Comparison of ENCODE assay signal across 12 mouse cellular contexts in the genomic region with DNA sequence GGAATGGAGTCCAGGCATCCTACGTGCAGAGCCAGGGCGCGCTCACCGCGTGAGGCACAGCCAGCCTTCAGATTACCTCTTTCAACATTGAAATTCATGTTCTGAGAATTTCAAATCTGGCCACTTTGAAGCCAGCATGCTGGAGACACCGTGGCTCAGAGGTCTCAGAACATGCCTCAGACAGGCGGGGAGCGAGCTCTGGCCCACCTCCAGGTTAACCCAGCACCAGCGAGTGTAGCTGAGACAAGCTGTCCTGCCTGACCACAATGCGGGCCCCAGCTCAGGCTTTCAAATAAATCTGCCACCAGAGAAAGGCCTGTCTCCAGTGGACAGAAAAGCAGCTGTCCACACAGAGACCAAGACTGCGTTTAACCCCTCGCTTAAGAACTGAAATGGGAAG.
DNase-seq lines count a peak whose midpoint lies in the region; ATAC-seq and TF ChIP-seq lines count a peak whose summit lies in the region.
"Had no signal": no experiment of that assay in that cellular context is flagged by ENCODE, and none has a peak within 500 bp of the region (broad histone marks: within the 10 kb centered on the region; RNA-seq: fewer than 3 reads in every experiment).

No protein-coding gene starts in this region.

- H3K4me3 ChIP-seq in intestine, embryonic 15.5 days (replicated peaks) = no peak overlapping the region
- H3K4me3 ChIP-seq in intestine, postnatal 0 days (ENCODE audit: low read depth, low read length) = no peak overlapping the region
- no peak overlapping the region for H3K4me3 ChIP-seq in neural tube, embryonic 13.5 days
- H3K4me3 ChIP-seq: liver, embryonic 15.5 days had no signal

- peak; percentile 52 to 57 for DNase-seq in cerebellum, postnatal 36 days
- DNase-seq in cerebellum, adult 9-10 months = no peak
- peak; percentile 57 for DNase-seq in lung, postnatal 10 days
- no peak for DNase-seq in lung, postnatal 25 days (ENCODE audit: low spot score)
- DNase-seq: adrenal gland, adult 8-10 months; kidney, postnatal 25 days had no signal

- no peaks in the 10 kb centered on the region for H3K4me1 ChIP-seq in intestine, embryonic 15.5 days (replicated peaks)
- no peaks in the 10 kb centered on the region for H3K4me1 ChIP-seq in intestine, postnatal 0 days (replicated peaks; ENCODE audit: control insufficient read depth, insufficient read depth, low read length)
- peaks cover 25% of the 10 kb centered on the region for H3K4me1 ChIP-seq in neural tube, embryonic 13.5 days (replicated peaks)
- H3K4me1 ChIP-seq: liver, embryonic 15.5 days had no signal

- H3K9me3 ChIP-seq in intestine, embryonic 15.5 days = no peaks in the 10 kb centered on the region
- H3K9me3 ChIP-seq in intestine, postnatal 0 days (ENCODE audit: control insufficient read depth) = no peaks in the 10 kb centered on the region
- H3K9me3 ChIP-seq in neural tube, embryonic 13.5 days = no peaks in the 10 kb centered on the region
- H3K9me3 ChIP-seq: liver, embryonic 15.5 days had no signal

- H3K9ac ChIP-seq in intestine, embryonic 15.5 days = no peak overlapping the region
- H3K9ac ChIP-seq in intestine, postnatal 0 days (ENCODE audit: low read depth, low read length) = no peak overlapping the region
- H3K9ac ChIP-seq in neural tube, embryonic 13.5 days = no peak overlapping the region
- H3K9ac ChIP-seq: liver, embryonic 15.5 days had no signal

- H3K27me3 ChIP-seq in intestine, embryonic 15.5 days (replicated peaks) = no peaks in the 10 kb centered on the region
- H3K27me3 ChIP-seq in intestine, postnatal 0 days (replicated peaks; ENCODE audit: control insufficient read depth, insufficient read depth, low read length) = no peaks in the 10 kb centered on the region
- H3K27me3 ChIP-seq in neural tube, embryonic 13.5 days = no peaks in the 10 kb centered on the region
- H3K27me3 ChIP-seq: liver, embryonic 15.5 days had no signal

- 0 out of 2 replicates have a peak, but pooled peaks have one; percentile 29 for ATAC-seq in intestine, embryonic 15.5 days
- ATAC-seq in intestine, postnatal 0 days = no peak
- ATAC-seq in neural tube, embryonic 13.5 days (ENCODE audit: low read depth) = no peak
- ATAC-seq in inflammation-experienced regulatory T-cells, adult 6 months = no peak

- no peak overlapping the region for H3K27ac ChIP-seq in intestine, embryonic 15.5 days
- no peak overlapping the region for H3K27ac ChIP-seq in intestine, postnatal 0 days (ENCODE audit: low read depth, low read length)
- peak overlapping the region; percentile 54 for H3K27ac ChIP-seq in neural tube, embryonic 13.5 days (replicated peaks)
- H3K27ac ChIP-seq: liver, embryonic 15.5 days had no signal

- no peak for TF ChIP-seq CTCF in intestine, postnatal 0 days (IDR thresholded peaks at IDR 0.05; ENCODE audit: low read depth)

- no peak overlapping the region for H3K4me2 ChIP-seq in intestine, embryonic 15.5 days (replicated peaks)
- no peak overlapping the region for H3K4me2 ChIP-seq in intestine, postnatal 0 days (replicated peaks; ENCODE audit: low read depth)
- H3K4me2 ChIP-seq in neural tube, embryonic 13.5 days = no peak overlapping the region
- H3K4me2 ChIP-seq: heart, embryonic 11.5 days; liver, embryonic 15.5 days had no signal

- WGBS in intestine, embryonic 15.5 days = 78% methylated on average over 12 of the region's 12 CpGs
- WGBS in intestine, postnatal 0 days = 75% methylated on average over 12 of the region's 12 CpGs
- 57% methylated on average over 12 of the region's 12 CpGs for WGBS in neural tube, embryonic 13.5 days

- H3K36me3 ChIP-seq in intestine, embryonic 15.5 days = peaks cover 10% of the 10 kb centered on the region; the same call in 1 of the 2 replicates
- H3K36me3 ChIP-seq in intestine, postnatal 0 days (ENCODE audit: control insufficient read depth, insufficient read depth) = peaks cover 33% of the 10 kb centered on the region
- H3K36me3 ChIP-seq in neural tube, embryonic 13.5 days = peaks cover 34% of the 10 kb centered on the region

Comparison
In these comparisons a context has a peak if more than half of its experiments do, and no peak if none do; other contexts are left out.
1. DNase-seq: peak in cerebellum, postnatal 36 days (2 of 2) and lung, postnatal 10 days (single experiment); none in cerebellum, adult 9-10 months (single experiment) and lung, postnatal 25 days (single experiment).